Mouse (Mus musculus): ENCODE measurements at regions not wholly inside any gene's neighbourhood (a gene's known extent, or its start where the extent isn't known, plus 50 kb on each side); places are given as distances from the start of the nearest gene placed in this dataset.
"Not testable (repeated sequence)": the region's sequence is repeated elsewhere in the genome, so short reads cannot be mapped to it uniquely, and the experiment has no call there.

- no peak for DNase-seq
Observed at GRCm38 (mm10) chr5:45382804-45383203, 67.2 kb downstream of the Qdpr start.

- no peak for DNase-seq
Observed at GRCm38 (mm10) chr5:45378486-45378885, 71.5 kb downstream of the Qdpr start.

GRCm38 (mm10) chr5:45373069-45373468, 77.0 kb downstream of the Qdpr start:
- DNase-seq = no peak

DNA sequence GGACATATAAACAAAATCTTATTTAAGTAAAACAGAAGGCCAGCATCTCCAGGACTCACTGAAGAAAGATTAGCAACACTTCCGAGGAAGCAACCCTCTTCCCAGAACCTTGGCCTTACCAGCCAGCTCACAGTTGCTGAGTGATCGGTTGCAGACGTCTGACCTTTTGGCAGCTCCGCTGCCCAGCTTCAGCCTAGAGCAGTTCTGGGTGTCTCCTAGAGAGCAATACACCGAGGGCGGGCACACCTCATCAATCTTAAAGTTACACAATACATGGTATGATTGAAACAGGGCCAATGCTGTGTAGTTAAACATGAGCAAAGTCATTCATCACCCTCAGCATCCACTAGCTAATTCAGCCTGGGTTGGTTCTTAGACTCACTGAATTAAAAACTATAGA, 81.6 kb downstream of the Qdpr start:
- DNase-seq = no peak

- no peak for DNase-seq
Observed at GRCm38 (mm10) chr5:45360189-45360588, 89.8 kb downstream of the Qdpr start.

DNA sequence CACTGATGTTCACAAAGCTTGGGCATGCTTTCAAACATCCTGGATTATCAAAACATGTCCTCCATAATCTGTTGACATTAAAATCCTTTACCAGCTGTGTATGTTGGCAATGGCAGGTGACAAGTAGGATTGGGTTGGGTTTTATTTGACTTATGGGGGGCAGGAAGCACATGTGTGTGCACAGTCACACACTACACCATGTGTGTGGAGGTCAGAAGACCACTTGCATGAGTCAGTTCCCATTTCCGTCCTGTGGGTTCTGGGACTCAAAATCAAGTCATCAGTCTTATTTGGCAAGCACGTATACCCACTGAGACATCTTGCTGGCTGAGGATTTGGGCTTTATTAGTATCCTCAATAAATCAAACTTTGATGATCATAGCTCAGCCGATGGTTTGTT, 109.6 kb downstream of the Qdpr start:
- DNase-seq = no peak

DNA sequence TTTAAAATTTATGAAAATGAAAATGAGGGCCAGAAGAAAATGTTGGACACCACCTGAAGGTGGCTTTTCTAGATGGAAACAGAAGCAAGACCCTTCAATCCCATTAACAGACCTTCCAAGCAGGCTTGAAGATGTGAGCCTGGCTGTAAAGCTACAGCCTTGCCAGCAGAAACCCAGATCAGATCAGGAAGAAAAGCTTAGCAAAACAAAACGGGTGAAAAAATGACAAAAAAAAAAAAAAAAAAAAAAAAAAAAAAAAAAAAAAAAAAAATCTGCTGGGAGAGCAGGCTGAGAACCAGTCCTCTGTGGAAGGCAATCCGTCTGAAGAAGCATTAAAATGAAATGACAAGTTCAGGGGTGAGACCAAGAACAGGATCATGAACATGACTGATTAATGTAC, 113.2 kb downstream of the Qdpr start:
- no peak for DNase-seq

- DNase-seq = not testable (repeated sequence)
Observed at GRCm38 (mm10) chr5:45324468-45324867, 125.6 kb downstream of the Qdpr start.

- DNase-seq = no peak
Observed at GRCm38 (mm10) chr5:45323500-45323899, 126.5 kb downstream of the Qdpr start.

GRCm38 (mm10) chr5:45318026-45318425, 132.0 kb downstream of the Qdpr start:
- no peak for DNase-seq

DNA sequence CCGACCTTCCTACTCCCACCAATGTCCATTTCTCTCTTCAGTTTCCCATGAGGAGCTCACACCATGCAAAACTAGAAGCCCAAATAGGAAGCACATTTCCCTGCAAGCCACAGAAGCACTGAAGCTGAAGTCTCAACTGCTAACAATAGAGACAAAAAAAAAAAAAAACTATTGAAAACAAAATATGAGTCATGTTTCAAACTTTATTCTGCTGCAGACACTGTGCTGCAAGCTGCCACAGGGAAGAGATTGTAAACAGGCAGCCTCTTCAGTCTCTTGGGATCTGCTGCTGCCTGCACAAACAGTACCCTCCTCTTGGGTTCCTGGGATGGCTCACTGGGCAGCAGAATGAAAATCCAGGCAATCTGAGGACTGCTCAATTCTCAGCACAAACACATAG, 148.9 kb downstream of the Qdpr start:
- DNase-seq = no peak

DNA sequence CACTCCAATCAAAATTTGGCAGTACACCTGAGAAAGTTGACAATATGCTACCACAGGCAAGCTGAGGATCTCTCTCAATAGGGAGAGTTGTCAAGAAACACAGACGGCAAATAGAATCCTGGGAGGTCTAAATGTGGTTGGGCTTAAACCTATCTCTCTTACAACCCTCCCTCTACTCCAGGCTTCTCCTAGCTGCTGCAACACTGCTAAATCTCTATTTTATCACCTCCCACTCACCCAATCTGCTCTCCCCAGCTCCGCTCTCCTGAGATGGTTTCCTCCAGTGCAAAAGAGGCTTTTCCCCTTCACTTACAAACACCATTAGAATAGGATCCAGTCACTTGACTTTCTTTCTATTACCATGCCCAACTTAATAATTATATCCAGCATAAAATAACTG, 151.2 kb downstream of the Qdpr start:
- no peak for DNase-seq

GRCm38 (mm10) chr5:45295134-45295533, 154.9 kb downstream of the Qdpr start:
- no peak for DNase-seq

GRCm38 (mm10) chr5:45292833-45293546, 157.0 kb downstream of the Qdpr start:
- DNase-seq = no peak

DNA sequence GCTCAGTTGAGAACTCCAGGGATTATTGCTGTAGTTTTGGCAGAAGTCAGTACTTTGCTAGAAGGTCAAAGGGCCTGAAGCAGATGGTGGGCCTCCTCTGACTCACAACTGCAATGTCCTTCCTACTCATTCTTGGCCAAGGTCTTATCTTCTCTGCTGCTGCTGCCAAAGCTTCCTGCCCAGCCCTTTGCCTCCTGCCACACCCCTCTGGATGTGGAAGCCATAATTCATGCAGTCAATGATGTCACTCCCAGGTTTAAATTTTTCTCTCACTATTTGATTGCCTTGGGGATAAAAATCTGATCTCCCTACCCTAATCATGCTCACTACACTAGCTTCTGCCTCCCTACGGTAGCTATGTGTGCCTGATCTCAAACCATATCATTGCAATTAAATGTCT, 157.7 kb downstream of the Qdpr start:
- DNase-seq = no peak

DNA sequence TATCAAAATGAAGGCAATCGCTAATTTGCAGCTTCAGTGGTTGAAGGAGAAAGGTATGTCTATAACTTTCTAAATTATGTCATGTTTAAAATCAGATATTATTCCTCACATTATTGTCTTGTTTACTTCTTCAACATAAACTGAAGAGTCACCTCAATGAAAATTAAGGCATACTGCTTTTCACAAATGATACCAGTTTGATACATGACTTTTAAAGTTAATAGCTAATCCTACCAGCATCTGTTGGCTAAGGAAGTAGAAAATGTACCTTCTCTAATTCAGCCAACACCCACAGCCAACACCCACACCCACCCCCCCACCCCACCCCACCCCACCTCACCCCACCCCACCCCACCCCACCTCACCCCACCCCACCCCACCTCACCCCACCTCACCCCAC, 158.3 kb downstream of the Qdpr start:
- DNase-seq = no peak

DNA sequence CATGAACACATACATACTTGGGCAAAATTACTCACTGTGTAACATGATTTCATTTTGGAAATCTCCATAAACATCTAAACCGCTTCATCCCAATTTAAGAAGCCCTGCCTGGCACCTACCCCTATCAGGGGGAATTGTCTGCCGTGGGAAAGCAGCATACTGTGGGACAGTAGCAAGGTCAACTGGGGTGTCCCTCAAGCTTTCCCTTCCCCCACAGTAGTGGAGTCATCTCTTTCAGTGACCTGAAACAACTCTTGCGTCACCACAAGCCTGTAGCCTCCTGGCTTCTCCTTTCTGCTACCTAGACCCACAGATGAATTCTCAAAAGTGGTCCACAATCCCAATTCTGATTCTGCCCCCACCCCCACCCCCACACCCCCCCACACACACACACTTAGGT, 158.8 kb downstream of the Qdpr start:
- DNase-seq = no peak

DNA sequence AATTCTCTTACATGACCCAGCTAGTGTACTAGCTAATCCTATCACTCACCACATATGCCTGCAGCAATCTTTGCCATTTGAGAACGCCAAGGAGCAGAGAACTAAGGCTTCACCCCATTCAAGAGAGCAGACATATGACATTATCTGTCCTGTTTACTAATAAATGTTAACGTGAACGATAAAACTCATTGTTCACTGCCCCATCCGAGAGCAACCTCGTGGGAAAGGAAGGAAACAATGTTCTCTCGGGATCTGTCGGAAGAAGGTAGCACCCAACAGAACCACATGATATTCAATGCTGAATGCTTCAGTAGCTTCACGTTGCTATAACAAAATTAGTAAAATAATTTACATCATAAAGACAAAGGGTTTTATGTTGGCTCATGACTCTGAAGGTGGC, 163.6 kb downstream of the Qdpr start:
- no peak for DNase-seq

DNA sequence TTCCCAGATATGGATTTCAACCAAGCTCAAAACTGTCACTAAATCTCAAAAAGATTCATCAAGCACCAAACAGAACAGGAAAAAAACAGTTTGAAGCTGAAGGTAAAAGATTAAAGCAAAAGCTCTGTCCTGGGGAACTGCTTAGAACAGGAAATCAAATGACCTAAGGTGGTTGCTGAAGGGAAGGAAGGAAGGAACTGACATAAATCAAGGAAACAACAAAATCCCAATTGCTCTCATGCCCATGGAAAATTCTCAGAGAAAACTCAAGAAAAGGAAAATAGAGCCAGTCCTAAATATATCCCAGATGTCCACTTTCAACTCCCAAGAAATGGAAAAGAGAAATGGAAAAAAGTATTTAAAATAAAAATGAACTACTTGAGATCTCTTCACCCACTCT, 165.4 kb downstream of the Qdpr start:
- DNase-seq = no peak

DNA sequence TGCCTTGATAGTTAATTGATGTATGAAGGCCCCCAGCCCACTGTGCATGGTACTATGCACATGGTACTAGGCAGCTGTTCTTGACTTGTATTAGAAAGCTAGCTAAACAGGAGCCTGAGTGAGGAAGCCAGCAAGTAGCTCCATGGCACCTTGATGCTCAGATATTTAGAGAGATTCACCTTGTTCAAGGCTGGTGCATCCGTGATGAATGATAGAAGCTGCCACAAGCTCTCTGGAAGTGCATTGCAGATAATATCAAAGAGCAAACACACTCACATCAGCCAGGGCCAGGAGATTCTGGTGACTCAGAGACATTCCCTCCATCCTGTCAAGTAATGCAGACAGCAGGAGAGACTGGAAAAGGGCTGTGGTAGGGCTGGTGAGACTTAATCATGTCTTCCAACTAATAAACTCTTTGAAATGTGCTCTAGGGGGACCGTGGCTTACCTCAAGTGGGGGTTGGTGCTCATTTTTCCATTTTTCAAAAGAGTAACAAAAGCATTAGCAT, 166.1 kb downstream of the Qdpr start:
- no peak for DNase-seq

GRCm38 (mm10) chr5:45282207-45282930, 167.7 kb downstream of the Qdpr start:
- DNase-seq = no peak

DNA sequence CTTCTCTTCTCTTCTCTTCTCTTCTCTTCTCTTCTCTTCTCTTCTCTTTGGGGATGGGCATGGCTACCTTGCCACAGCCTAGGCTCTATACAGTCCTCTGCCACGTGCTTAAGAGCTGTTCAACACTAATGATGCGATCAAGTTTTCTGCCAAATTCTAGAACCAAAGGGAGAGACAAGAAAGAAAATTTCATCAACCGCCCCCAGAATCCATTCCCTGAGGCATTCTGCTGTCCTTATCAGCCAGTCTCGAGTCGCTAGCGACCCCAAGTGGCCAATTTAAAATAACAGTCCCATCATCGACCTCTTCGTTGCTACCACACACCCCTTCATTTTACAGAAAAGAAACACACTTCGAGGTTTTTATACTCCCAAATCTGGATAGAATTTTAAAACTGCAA, 171.5 kb downstream of the Qdpr start:
- peak; percentile 11 for DNase-seq

GRCm38 (mm10) chr5:45278005-45278432, 172.0 kb downstream of the Qdpr start:
- no peak for DNase-seq

GRCm38 (mm10) chr5:45270679-45271078, 179.4 kb downstream of the Qdpr start:
- no peak for DNase-seq

GRCm38 (mm10) chr5:45269391-45269790, 180.6 kb downstream of the Qdpr start:
- DNase-seq = no peak
